ENCODE assay signal across 22 mouse cellular contexts in genomic region chr2:150818742-150819141, GRCm38 (mm10).
"Had no signal": no experiment of that assay in that cellular context is flagged by ENCODE, and none has a peak within 500 bp of the region (broad histone marks: within the 10 kb centered on the region; RNA-seq: fewer than 3 reads in every experiment).

No protein-coding gene starts in this region.

- DNase-seq: kidney, postnatal 10 days; kidney, postnatal 36 days; liver; lung, adult 18-20 months; lung, postnatal 10 days; lung, postnatal 36 days; right cerebral cortex, postnatal 4 days; thymus, adult 2 months; thymus, postnatal 14 days; thymus, postnatal 4 days had no signal

- H3K4me3 ChIP-seq: kidney, embryonic 15.5 days; limb, embryonic 10.5 days; limb, embryonic 13.5 days; liver, embryonic 12.5 days; liver, embryonic 15.5 days; lung, embryonic 15.5 days; megakaryocyte, embryonic 14.5 days; midbrain, embryonic 10.5 days; midbrain, embryonic 13.5 days; myocyte; neural tube, embryonic 13.5 days had no signal

- H3K27ac ChIP-seq: kidney, embryonic 15.5 days; limb, embryonic 10.5 days; limb, embryonic 13.5 days; liver, embryonic 12.5 days; liver, embryonic 15.5 days; lung, embryonic 15.5 days; midbrain, embryonic 10.5 days; midbrain, embryonic 13.5 days; neural tube, embryonic 13.5 days; stomach, postnatal 0 days had no signal
